Mouse (Mus musculus): ENCODE data around the gene Acad10.

DNA sequence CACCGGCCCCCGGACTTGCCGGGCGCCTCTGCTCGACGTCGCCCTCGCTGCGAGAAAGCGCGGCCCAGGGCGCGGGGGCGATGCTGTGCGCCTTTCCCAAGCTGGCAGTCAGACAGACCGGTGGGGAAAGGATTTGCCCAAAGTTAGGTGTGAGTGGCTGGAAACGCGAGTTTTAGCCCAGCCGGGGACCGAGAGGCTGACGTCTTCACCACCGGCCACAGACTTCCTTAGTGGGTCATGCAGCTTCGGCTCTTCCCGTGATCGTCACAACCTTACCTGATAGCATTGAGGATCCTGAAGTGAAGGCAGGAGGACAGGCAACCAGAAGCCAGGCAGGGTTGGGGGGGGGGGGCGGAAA lies 562 bp upstream of the Acad10 start:
- TF ChIP-seq CTCF (IDR thresholded peaks at IDR 0.05; ENCODE audit: extremely low read depth, insufficient read length, insufficient replicate concordance, low read depth, low read length) (no peak), POLR2A (IDR thresholded peaks at IDR 0.05; ENCODE audit: low read depth, low read length) (no peak)
